Comparison of ENCODE assay signal across 10 mouse cellular contexts in genomic region chr13:13503695-13504386, GRCm38 (mm10).
DNase-seq lines count a peak whose midpoint lies in the region; ATAC-seq and TF ChIP-seq lines count a peak whose summit lies in the region.
"Had no signal": no experiment of that assay in that cellular context is flagged by ENCODE, and none has a peak within 500 bp of the region (broad histone marks: within the 10 kb centered on the region; RNA-seq: fewer than 3 reads in every experiment).

No protein-coding gene starts in this region.

- H3K4me3 ChIP-seq in liver, adult 2 months (ENCODE audit: insufficient read depth, low read depth, low read length), result no peak overlapping the region
- no peak overlapping the region for H3K4me3 ChIP-seq in liver, embryonic 11.5 days (ENCODE audit: low read depth, low read length)
- no peak overlapping the region for H3K4me3 ChIP-seq in embryonic facial prominence, embryonic 14.5 days (ENCODE audit: low read depth, low read length)
- H3K4me3 ChIP-seq in hindbrain, embryonic 12.5 days, result no peak overlapping the region
- H3K4me3 ChIP-seq: erythroblast, embryonic 14.5 days; hindbrain, embryonic 15.5 days had no signal

- H3K27ac ChIP-seq in liver, adult 2 months (replicated peaks; ENCODE audit: insufficient read depth, low read depth, low read length), result peak overlapping the region; percentile 48; the same call in 1 of the 2 replicates
- no peak overlapping the region for H3K27ac ChIP-seq in liver, embryonic 11.5 days (ENCODE audit: low read depth, low read length)
- H3K27ac ChIP-seq in embryonic facial prominence, embryonic 14.5 days (replicated peaks; ENCODE audit: low read depth, low read length), result peak overlapping the region; percentile 19; the same call in 1 of the 2 replicates
- no peak overlapping the region for H3K27ac ChIP-seq in hindbrain, embryonic 12.5 days
- H3K27ac ChIP-seq: hindbrain, embryonic 15.5 days had no signal

- intact Hi-C loops in heart, postnatal 10 days (cut with DNase I), result no loop called here

- ATAC-seq in liver, embryonic 11.5 days (replicated peaks; ENCODE audit: low FRiP score), result no peak
- ATAC-seq in embryonic facial prominence, embryonic 14.5 days (ENCODE audit: low read depth), result peak; percentile 27; the same call in 1 of the 2 replicates
- no peak for ATAC-seq in hindbrain, embryonic 12.5 days (ENCODE audit: low FRiP score)

- no peak for TF ChIP-seq POLR2A in liver, adult 2 months (IDR thresholded peaks at IDR 0.05; ENCODE audit: extremely low read depth, insufficient read depth, low read length)

- no peaks in the 10 kb centered on the region for H3K79me2 ChIP-seq in liver, adult 2 months (ENCODE audit: control insufficient read depth, insufficient read depth, low read length)

- H3K27me3 ChIP-seq in liver, adult 2 months (ENCODE audit: control insufficient read depth, insufficient read depth, low read length), result no peaks in the 10 kb centered on the region
- H3K27me3 ChIP-seq in liver, embryonic 11.5 days (replicated peaks; ENCODE audit: control insufficient read depth, insufficient read depth, low read length), result no peaks in the 10 kb centered on the region
- H3K27me3 ChIP-seq in embryonic facial prominence, embryonic 14.5 days (replicated peaks; ENCODE audit: control insufficient read depth, insufficient read depth, low read length), result no peaks in the 10 kb centered on the region
- no peaks in the 10 kb centered on the region for H3K27me3 ChIP-seq in hindbrain, embryonic 12.5 days
- H3K27me3 ChIP-seq: hindbrain, embryonic 15.5 days had no signal

- H3K9me3 ChIP-seq in liver, embryonic 11.5 days (ENCODE audit: control insufficient read depth, low read length), result no peaks in the 10 kb centered on the region
- no peaks in the 10 kb centered on the region for H3K9me3 ChIP-seq in embryonic facial prominence, embryonic 14.5 days (ENCODE audit: control insufficient read depth, low read length)
- no peaks in the 10 kb centered on the region for H3K9me3 ChIP-seq in hindbrain, embryonic 12.5 days (replicated peaks)
- H3K9me3 ChIP-seq: hindbrain, embryonic 15.5 days had no signal

- TF ChIP-seq CTCF in liver, adult 2 months (IDR thresholded peaks at IDR 0.05; ENCODE audit: low read depth, low read length), result no peak

- peaks cover 3% of the 10 kb centered on the region for H3K4me1 ChIP-seq in liver, adult 2 months (ENCODE audit: control insufficient read depth, insufficient read depth, low read length)
- H3K4me1 ChIP-seq in liver, embryonic 11.5 days (replicated peaks; ENCODE audit: control insufficient read depth, insufficient read depth, low read length), result no peaks in the 10 kb centered on the region
- 0 out of 2 replicates have a peak, but pooled peaks cover 3% of the 10 kb centered on the region for H3K4me1 ChIP-seq in embryonic facial prominence, embryonic 14.5 days (ENCODE audit: control insufficient read depth, insufficient read depth, low read length)
- no peaks in the 10 kb centered on the region for H3K4me1 ChIP-seq in hindbrain, embryonic 12.5 days
- H3K4me1 ChIP-seq: hindbrain, embryonic 15.5 days had no signal

- H3K9ac ChIP-seq in liver, adult 2 months (ENCODE audit: low read depth, low read length), result no peak overlapping the region
- H3K9ac ChIP-seq in liver, embryonic 11.5 days (ENCODE audit: low read depth, low read length), result no peak overlapping the region
- no peak overlapping the region for H3K9ac ChIP-seq in embryonic facial prominence, embryonic 14.5 days (ENCODE audit: low read depth, low read length)
- H3K9ac ChIP-seq in hindbrain, embryonic 12.5 days, result no peak overlapping the region
- H3K9ac ChIP-seq: hindbrain, embryonic 15.5 days had no signal

- WGBS in liver, adult 2 months, result 11% methylated on average over 4 of the region's 4 CpGs
- WGBS in liver, embryonic 11.5 days, result 50% methylated on average over 4 of the region's 4 CpGs
- 35% methylated on average over 4 of the region's 4 CpGs for WGBS in embryonic facial prominence, embryonic 14.5 days
- 45% methylated on average over 4 of the region's 4 CpGs for WGBS in hindbrain, embryonic 12.5 days

- no peaks in the 10 kb centered on the region for H3K36me3 ChIP-seq in liver, adult 2 months (ENCODE audit: control insufficient read depth, insufficient read depth, low read length)
- H3K36me3 ChIP-seq in liver, embryonic 11.5 days (ENCODE audit: control insufficient read depth, insufficient read depth, low read length), result peaks cover 4% of the 10 kb centered on the region; the same call in 1 of the 2 replicates
- H3K36me3 ChIP-seq in embryonic facial prominence, embryonic 14.5 days (ENCODE audit: control insufficient read depth, insufficient read depth, low read length), result peaks cover 51% of the 10 kb centered on the region
- no peaks in the 10 kb centered on the region for H3K36me3 ChIP-seq in hindbrain, embryonic 12.5 days
- H3K36me3 ChIP-seq: hindbrain, embryonic 15.5 days had no signal

- peak; percentile 87 for DNase-seq in liver, adult 2 months (ENCODE audit: extremely low read depth, low read depth, low spot score)
- no peak for DNase-seq in liver, embryonic 11.5 days (ENCODE audit: low spot score)
- peak; percentile 78 for DNase-seq in embryonic facial prominence, embryonic 14.5 days (ENCODE audit: low spot score)
- peak; percentile 42 to 55 for DNase-seq in heart, postnatal 10 days
- DNase-seq in lung, postnatal 36 days, result peak; percentile 49
- no peak for DNase-seq in neural tube, embryonic 10.5 days (ENCODE audit: extremely low spot score, low spot score)
- DNase-seq: retina, postnatal 1 day had no signal

- H3K4me2 ChIP-seq in liver, embryonic 11.5 days, result no peak overlapping the region
- H3K4me2 ChIP-seq in embryonic facial prominence, embryonic 14.5 days (ENCODE audit: low read depth, low read length), result no peak overlapping the region
- no peak overlapping the region for H3K4me2 ChIP-seq in hindbrain, embryonic 12.5 days (replicated peaks)
- H3K4me2 ChIP-seq: hindbrain, embryonic 15.5 days had no signal

Comparison
In these comparisons a context has a peak if more than half of its experiments do, and no peak if none do; other contexts are left out.
1. DNase-seq: peak in liver, adult 2 months (single experiment), embryonic facial prominence, embryonic 14.5 days (single experiment), heart, postnatal 10 days (2 of 2) and lung, postnatal 36 days (single experiment); none in liver, embryonic 11.5 days (single experiment) and neural tube, embryonic 10.5 days (single experiment).
2. H3K27ac ChIP-seq: peak in liver, adult 2 months (single experiment) and embryonic facial prominence, embryonic 14.5 days (single experiment); none in liver, embryonic 11.5 days (single experiment) and hindbrain, embryonic 12.5 days (single experiment).